Mouse (Mus musculus): Measurements from ENCODE around the gene B430305J03Rik. TPM values are rescaled to one million over a fixed set of nuclear protein-coding genes. Genes with fewer than 3 reads are reported as not detected.
A peak's percentile ranks its signal among the peaks of the same experiment; 100 is the strongest.

B430305J03Rik gene
- total RNA-seq, 2 experiments from 2014 or later: 1.7 to 1.8 TPM

- DNase-seq (ENCODE audit: extremely low spot score in 1 of 2, low spot score in 2 of 2): no peak
- intact Hi-C loops (cut with DNase I): no loop called here
Measured at GRCm38 (mm10) chr3:61358756-61359293, 6.9 kb downstream of the B430305J03Rik start.

GRCm38 (mm10) chr3:61358107-61358506 lies 7.6 kb downstream of the B430305J03Rik start:
- intact Hi-C loops (cut with DNase I): no loop called here

GRCm38 (mm10) chr3:61355464-61355863 lies 10.3 kb downstream of the B430305J03Rik start:
- intact Hi-C loops (cut with DNase I): no loop called here
- DNase-seq (ENCODE audit: extremely low spot score in 1 of 2, low spot score in 2 of 2): no peak

More at GRCm38 (mm10) chr3:61358107-61358506, 7.6 kb downstream of the B430305J03Rik start:
- DNase-seq (ENCODE audit: extremely low spot score in 1 of 2, low spot score in 2 of 2): peak; percentile 34 to 47

GRCm38 (mm10) chr3:61349433-61349832 lies 16.3 kb downstream of the B430305J03Rik start:
- no peak for DNase-seq (ENCODE audit: extremely low spot score in 1 of 2, low spot score in 2 of 2)
- intact Hi-C loops (cut with DNase I): no loop called here

- intact Hi-C loops (cut with DNase I): no loop called here
- DNase-seq (ENCODE audit: extremely low spot score in 1 of 2, low spot score in 2 of 2): no peak
Measured at GRCm38 (mm10) chr3:61348036-61348614, 17.6 kb downstream of the B430305J03Rik start.

- DNase-seq (ENCODE audit: extremely low spot score in 1 of 2, low spot score in 2 of 2): no peak
- intact Hi-C loops (cut with DNase I): no loop called here
Measured at GRCm38 (mm10) chr3:61345636-61346035, 20.1 kb downstream of the B430305J03Rik start.

GRCm38 (mm10) chr3:61344031-61344430 lies 21.7 kb downstream of the B430305J03Rik start:
- no peak for DNase-seq (ENCODE audit: extremely low spot score in 1 of 2, low spot score in 2 of 2)
- intact Hi-C loops (cut with DNase I): no loop called here

- intact Hi-C loops (cut with DNase I): no loop called here
- peak in 1 of 2 experiments; percentile 29 for DNase-seq (ENCODE audit: extremely low spot score in 1 of 2, low spot score in 2 of 2)
Measured at GRCm38 (mm10) chr3:61340321-61340720, 25.4 kb downstream of the B430305J03Rik start.

GRCm38 (mm10) chr3:61337230-61337629 lies 28.5 kb downstream of the B430305J03Rik start:
- intact Hi-C loops (cut with DNase I): no loop called here
- DNase-seq (ENCODE audit: extremely low spot score in 1 of 2, low spot score in 2 of 2): no peak

- intact Hi-C loops (cut with DNase I): no loop called here
- DNase-seq (ENCODE audit: extremely low spot score in 1 of 2, low spot score in 2 of 2): no peak
Measured at GRCm38 (mm10) chr3:61336205-61336604, 29.5 kb downstream of the B430305J03Rik start.

- intact Hi-C loops (cut with DNase I): no loop called here
- DNase-seq (ENCODE audit: extremely low spot score in 1 of 2, low spot score in 2 of 2): no peak
Measured at GRCm38 (mm10) chr3:61321632-61322031, 44.1 kb downstream of the B430305J03Rik start.

- DNase-seq (ENCODE audit: extremely low spot score in 1 of 2, low spot score in 2 of 2): peak in 1 of 2 experiments; percentile 38
- intact Hi-C loops (cut with DNase I): no loop called here
Measured at GRCm38 (mm10) chr3:61320031-61320430, 45.7 kb downstream of the B430305J03Rik start.

- no peak for DNase-seq (ENCODE audit: extremely low spot score in 1 of 2, low spot score in 2 of 2)
- intact Hi-C loops (cut with DNase I): no loop called here
Measured at GRCm38 (mm10) chr3:61315002-61315401, 50.7 kb downstream of the B430305J03Rik start.

Other genes starting within 250 kb of the B430305J03Rik start
- 10 to 100 TPM; 37.3 to 39.3 TPM for gene Rap2b, start 4.3 kb downstream of the B430305J03Rik start, total RNA-seq (2021)

All from left cerebral cortex, postnatal 10 days (tissue).